Mouse (Mus musculus): ENCODE data around the gene Myo19.

DNA sequence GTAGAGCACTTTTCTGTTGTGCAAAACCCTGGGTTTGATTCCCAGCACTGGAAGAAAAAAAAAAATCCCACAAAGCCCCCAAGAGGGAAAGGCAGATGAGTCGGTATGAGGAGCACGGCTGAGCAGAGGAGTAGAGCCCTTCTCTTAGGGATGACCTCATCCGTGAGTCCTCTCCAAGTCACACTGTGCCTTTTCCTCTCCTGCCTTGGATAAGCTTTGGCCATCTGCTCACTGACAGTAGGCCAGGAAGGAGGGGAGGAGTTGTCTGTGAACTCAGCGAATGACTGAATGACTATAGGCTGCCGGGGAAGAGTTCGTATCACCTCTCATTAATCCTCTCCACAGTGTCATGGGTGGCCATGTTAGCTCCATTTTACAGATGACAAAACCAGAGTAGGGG, 80.8 kb downstream of the Myo19 start:
- no peak for TF ChIP-seq POLR2A (IDR thresholded peaks at IDR 0.05; ENCODE audit: control insufficient read depth, low read depth, low read length)
- TF ChIP-seq CTCF (IDR thresholded peaks at IDR 0.05; ENCODE audit: control insufficient read depth, insufficient read depth, insufficient replicate concordance, low read depth, low read length) = no peak
